Mouse (Mus musculus) brain, embryonic 14.5 days (tissue): ENCODE results near the gene Syne2.

Source experiments
- CTCF ChIP-seq: fragments of 200-500 bp; IDR thresholded peaks from 2 replicates; pipeline ENCODE4 v1.5.1; 2012; ENCODE audit warnings: inconsistent platforms, mild to moderate bottlenecking, moderate library complexity, borderline replicate concordance; ENCODE audit not compliant: insufficient read depth, insufficient read length; ENCODE audit errors: extremely low read depth
- POLR2A ChIP-seq: fragments of 200-500 bp; IDR thresholded peaks from 2 replicates; pipeline ENCODE4 v1.6.1; 2012; ENCODE audit warnings: mild to moderate bottlenecking, inconsistent platforms, borderline replicate concordance; ENCODE audit not compliant: poor library complexity, insufficient read depth, insufficient read length, severe bottlenecking; ENCODE audit errors: extremely low read depth

DNA sequence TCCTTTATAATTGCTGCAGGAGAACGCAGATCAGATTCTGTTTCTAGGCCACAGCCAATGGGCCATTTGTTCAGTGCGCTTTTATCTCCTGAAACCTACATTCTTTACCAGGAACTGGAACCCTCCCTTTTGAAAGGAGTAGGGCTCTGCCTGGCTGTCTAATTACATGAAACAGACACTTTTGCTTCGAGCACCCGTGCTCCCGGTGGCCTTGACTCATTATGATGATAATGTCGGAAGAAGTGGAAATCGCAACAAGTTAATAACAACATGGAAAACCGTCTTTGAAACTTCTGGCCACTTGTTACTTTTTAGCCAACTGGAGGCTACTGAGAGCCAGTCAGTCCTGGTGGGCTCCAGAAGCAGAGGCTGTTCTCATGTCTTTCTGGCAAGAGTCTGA is 165.4 kb downstream of the Syne2 start:
- TF ChIP-seq CTCF (no peak), POLR2A (no peak)
